Mouse (Mus musculus): Measurements from ENCODE around the gene Olfr1389.
"Not testable (repeated sequence)": the region's sequence is repeated elsewhere in the genome, so short reads cannot be mapped to it uniquely, and the experiment has no call there.

The Olfr1389 gene

DNA sequence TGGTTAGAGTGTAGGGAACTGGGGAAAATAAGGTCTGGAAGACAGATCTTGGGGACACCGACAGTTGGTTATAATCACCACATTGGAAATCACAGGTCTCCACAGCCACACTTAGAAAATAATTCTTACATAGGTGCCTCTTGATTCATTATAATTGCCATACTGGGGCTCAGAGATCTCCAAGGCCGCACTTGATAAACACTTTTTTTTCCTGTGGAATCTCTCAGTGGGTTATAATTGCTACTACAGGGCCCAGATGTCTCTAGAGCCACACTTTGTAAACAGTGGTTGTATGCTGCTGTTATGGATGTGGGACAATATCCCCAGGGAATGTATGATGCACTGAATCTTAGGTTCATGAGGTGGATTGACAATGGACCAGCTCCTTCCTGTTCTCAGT is at the start of gene Olfr1389:
TSS of gene Olfr1389 (plus strand) at position 301 of the 400 bp plus-strand sequence.
- no peak for DNase-seq (ENCODE audit: low spot score)

DNA sequence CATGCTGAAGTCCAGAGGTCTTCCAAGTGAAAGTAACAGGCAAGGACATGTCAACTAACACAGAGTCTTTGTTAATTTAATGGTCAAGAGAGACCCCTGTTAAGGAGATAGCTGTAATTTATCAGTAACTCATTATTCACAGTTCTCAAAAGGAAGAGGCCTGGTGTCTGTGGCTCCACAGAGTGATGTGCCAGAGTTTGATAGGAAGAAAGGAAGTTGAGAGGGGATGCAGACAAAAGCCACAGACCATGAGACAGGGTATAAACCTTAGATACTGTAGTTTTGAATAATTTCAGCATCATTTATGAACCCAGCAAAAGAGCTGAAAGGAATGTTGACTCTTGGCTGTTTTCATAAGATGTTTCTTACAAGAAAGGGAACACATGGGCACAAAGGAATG is 39.7 kb upstream of the Olfr1389 start:
- DNase-seq (ENCODE audit: low spot score) = no peak

DNA sequence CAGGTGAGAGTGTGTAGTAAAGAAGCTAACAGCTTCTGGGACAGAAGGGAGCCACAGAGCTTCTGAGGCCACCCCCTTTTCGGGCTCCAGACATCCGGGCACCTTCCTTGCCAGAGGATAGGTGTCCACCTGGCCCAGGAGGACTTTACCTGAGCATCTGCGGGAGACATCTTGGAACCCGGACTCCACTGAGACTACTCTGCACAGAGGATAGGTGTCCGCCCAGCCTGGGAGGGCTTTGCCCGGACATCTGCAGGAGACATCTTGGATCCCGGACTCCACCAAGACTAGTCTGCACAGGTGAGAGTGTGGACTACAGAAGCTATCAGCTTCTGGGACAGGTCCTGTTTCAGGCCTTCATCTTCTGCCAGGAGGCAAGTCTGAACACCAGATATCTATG is 36.7 kb upstream of the Olfr1389 start:
- not testable (repeated sequence) for DNase-seq (ENCODE audit: low spot score)

DNA sequence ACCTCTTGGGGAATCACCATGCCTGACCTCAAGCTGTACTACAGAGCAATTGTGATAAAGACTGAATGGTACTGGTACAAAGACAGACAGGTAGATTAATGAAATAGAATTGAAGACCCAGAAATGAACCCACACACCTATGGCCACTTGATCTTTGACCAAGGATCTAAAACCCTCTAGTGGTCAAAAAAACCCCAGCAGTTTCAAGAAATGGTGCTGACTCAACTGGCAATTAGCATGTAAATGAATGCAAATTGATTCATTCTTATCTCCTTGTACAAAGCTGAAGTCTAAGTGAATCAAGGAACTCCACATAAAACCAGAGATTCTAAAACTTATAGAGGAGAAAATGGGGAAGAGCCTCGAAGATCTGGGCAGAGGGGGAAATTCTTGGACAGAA is 30.2 kb upstream of the Olfr1389 start:
- not testable (repeated sequence) for DNase-seq (ENCODE audit: low spot score)

DNA sequence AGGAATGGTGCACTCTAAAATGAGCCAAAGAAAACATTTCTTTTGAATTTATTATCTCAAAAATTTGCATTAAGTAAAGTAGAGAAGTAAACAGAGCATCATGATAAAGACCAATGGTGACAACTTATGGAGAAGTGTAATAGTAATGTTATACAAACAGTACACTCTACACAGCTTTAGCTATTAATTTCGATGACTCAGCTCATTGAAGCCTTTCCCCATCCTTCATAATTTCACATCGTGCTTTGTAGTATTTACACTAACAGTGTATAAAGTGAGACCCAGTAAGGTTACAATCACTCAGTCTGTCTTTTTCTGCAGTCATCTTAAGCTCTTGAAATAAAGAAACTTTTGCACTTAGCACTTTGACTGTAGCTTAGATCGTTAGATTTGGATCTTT is 16.1 kb upstream of the Olfr1389 start:
- DNase-seq (ENCODE audit: low spot score) = no peak

DNA sequence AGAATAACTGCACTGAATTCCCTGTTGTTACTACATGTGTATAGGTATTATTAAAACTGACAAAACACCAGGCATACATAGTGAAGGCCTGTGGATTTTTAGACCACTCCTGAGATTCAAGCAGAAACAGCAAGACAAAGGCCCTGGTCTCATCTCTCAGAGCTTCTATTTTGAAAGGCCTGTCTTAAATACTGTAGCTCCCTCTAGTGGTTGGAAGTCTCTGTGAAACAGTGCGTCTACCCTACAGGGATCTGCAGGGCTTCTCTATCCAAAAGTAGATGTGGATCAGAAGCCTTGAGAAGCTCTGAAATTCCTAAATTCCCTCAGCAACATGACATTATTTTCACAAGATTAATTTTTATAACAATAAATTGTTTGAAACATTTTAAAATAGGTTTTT is 12.3 kb upstream of the Olfr1389 start:
- peak; percentile 36 for DNase-seq (ENCODE audit: low spot score)

DNA sequence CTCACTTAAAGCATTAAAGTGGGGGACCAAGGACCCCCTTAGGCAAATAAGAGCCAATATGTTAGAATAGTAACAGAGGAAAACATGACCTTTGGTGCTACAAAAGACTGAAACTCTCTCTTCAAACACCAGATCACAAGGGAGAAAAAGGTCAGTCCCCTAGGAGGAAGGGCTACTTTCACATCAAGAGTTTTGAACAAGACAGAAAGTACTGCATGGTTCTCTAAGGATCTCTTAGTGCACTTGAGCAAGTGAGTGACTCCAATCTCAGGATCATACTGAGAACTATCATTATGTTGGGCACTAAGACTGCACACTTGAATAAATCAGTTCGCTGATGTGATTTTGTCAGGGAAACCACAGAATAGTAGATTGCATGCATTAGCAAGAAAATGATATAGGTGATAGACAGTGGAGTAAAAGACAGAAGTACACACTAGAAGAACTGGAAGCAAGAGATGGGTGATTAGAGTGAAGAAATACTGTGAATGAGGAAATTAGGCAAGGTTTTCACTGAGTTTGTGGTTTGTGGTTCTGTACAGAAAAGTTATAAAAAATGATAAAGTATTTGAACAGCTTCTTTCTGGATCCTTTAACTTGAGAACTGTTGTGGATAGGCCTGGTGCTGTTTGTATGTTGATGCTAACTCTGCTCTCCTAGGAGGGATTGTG is 2.5 kb downstream of the Olfr1389 start:
- DNase-seq (ENCODE audit: low spot score) = no peak

DNA sequence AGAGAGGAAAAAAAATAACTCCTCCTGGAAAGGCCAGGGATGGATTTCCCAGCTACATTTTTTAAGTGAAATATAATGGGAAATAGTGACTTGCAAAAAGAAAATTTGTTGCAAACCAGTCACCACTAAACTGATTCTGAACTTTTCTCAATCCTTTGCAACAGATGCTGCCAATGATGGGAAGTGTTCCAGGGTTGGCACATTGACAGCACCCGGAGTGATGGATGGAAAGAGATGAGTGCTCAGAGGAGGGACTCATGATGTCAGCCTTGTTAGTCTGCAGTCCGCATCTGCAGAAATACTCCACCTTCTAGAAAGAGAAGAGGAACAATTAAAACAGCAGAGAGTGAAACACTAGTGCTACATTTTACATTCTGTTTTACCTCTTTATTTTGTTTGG is 6.8 kb downstream of the Olfr1389 start:
- DNase-seq (ENCODE audit: low spot score) = no peak

DNA sequence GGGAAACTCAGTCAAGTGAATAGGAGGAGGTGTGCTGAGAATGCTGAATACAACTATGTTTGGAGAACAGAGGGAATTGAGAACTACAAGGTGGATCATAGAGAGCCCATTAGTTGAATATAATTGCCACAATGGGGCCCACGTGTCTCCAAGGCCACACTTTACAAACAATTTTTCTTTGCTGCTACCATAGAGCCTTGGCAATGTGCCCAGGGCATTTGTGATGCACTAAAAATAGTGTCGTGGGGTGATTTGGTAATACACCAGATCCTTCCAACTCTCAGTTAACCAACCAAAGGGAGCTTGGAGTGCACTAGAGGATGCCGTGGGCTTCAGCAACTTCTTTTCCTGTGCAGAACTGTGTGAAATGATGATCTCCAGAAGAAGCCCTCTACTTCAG is 13.5 kb downstream of the Olfr1389 start, which contains the start of gene Olfr1388:
TSS of gene Olfr1388 (plus strand) at position 214 of the 400 bp plus-strand sequence.
- no peak for DNase-seq (ENCODE audit: low spot score)

DNA sequence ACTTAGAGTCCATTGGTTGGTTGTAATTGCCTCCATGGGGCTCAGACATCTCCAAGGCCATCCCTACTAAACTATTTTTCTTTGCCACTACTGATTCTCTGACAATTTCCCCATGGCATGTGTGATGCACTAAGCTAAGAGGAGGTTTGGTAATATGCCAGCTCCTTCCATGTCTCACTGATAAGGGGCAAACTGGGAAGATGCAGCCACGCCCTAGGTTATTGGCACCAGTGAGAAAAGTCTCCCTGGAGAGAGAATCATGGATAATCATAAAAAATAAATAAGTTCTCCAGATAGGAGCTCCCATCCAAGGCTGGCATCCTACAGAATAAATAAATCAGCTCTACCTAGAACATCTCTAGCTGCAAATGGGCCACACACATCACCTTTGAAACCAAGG is 32.2 kb downstream of the Olfr1389 start, which contains the start of gene Olfr1387:
TSS of gene Olfr1387 (plus strand) at position 301 of the 400 bp plus-strand sequence.
- no peak for DNase-seq (ENCODE audit: low spot score)

DNA sequence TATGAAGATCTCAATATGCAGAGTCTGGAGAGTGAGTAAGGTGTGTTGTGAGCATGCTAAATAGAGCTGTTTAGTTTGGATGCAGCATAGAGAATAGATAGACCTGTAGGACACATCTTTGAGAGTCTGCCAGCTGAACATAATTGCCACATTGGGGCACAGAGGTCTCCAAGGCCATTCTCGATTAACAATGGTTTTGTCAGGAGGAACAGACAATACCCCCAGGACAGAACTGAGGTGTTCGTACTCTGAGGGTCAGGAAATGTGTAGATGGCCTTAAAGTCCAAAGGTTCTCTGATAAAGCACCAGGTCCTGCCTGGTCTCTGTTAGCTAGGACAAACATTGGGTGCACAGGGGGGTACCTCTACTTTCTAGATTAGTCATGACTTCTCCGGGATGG is 41.9 kb downstream of the Olfr1389 start, which contains the start of gene Olfr1386:
TSS of gene Olfr1386 (plus strand) at position 301 of the 400 bp plus-strand sequence.
- not testable (repeated sequence) for DNase-seq (ENCODE audit: low spot score)

All from embryo, embryonic 10 days (tissue).